Mouse (Mus musculus) brain, embryonic 14.5 days (tissue): Measurements from ENCODE around the gene Tomm40l.

Experiments used
- CTCF ChIP-seq: fragments of 200-500 bp; IDR thresholded peaks from 2 replicates; pipeline ENCODE4 v1.5.1; 2012; ENCODE audit warnings: inconsistent platforms, mild to moderate bottlenecking, moderate library complexity, borderline replicate concordance; ENCODE audit not compliant: insufficient read depth, insufficient read length; ENCODE audit errors: extremely low read depth
- POLR2A ChIP-seq: fragments of 200-500 bp; IDR thresholded peaks from 2 replicates; pipeline ENCODE4 v1.6.1; 2012; ENCODE audit warnings: mild to moderate bottlenecking, inconsistent platforms, borderline replicate concordance; ENCODE audit not compliant: poor library complexity, insufficient read depth, insufficient read length, severe bottlenecking; ENCODE audit errors: extremely low read depth

DNA sequence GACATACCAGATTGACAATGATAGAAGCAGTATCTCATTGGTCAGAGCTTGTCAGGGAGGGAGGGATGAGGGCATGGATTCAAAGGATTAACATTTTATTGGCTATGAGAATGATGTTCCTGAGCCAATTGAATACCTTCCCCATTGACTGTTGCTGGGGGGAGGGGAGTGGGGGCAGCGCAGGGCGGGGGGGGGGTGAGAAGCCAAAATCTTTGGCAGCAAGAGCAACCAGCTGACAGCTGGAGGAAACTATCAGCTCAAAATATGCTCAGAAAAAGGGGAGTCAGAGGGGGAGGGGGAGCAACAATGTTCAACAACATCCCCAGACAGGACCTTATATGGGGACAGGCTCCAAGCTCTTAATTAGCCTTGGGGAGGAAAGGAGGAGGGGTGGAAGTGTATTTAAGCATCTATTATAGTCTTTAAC lies 40.9 kb upstream of the Tomm40l start:
- TF ChIP-seq CTCF (no peak), POLR2A (no peak)
